Mouse (Mus musculus): Measurements from ENCODE around the gene Olfr1326-ps1. TPM values are rescaled to one million over a fixed set of nuclear protein-coding genes. Genes with fewer than 3 reads are reported as not detected.

The Olfr1326-ps1 gene
- not detected in 2 replicates for polyA plus RNA-seq (2015; fragmentation: Nextera tagmentation; extraction: Ambion mirVana)

DNA sequence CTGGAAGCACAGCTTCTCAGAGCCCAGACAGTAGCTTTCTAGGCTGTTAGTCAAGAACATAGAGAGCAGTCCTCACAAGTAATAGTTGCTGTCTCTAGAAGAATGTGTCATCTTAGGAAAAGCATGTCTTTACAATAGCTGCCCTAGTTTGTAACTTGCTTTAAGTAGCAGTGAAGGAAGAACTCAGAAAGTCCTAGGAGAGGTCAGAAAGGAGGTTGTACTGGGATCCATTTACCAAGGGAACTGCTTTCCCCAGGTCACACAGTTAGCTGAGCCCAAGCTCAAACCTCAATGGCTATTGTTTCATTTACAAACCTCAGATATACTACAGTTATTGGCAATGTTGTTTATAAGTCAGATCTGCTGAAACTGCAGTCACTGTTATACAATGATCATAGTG lies at the start of gene Olfr1326-ps1:
TSS of gene Olfr1326-ps1 (minus strand) at position 101 of the 400 bp plus-strand sequence.

DNA sequence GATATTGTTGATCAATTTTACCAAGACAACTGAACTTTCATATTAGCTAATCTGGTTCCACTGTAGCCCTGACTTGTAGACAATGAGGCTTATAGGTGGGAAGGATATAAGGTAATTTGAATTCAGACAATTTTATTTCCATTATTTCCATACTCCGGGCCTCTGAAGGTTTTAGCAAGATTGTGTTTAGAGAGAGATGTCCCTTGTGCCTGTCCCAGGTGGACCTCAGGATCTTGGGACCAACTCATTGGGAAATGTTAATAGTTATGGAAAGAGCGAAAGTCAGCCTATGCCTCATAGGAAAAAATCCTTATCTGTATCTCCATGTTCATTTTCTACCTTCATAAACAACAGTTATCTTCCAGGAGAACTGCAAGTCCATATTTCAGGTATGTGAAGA lies 17.7 kb upstream of the Olfr1326-ps1 start, which contains the start of gene Olfr1325:
TSS of gene Olfr1325 (plus strand) at position 301 of the 400 bp plus-strand sequence.

Other genes with a start within 250 kb of the Olfr1326-ps1 start
- gene Plxna3, start 245.8 kb downstream of the Olfr1326-ps1 start, polyA plus RNA-seq (2015; fragmentation: Nextera tagmentation; extraction: Ambion mirVana) = 1.9 and 2.5 TPM in 2 replicates
- gene Lage3, start 221.3 kb downstream of the Olfr1326-ps1 start, polyA plus RNA-seq (2015; fragmentation: Nextera tagmentation; extraction: Ambion mirVana) = 63.8 and 71.3 TPM in 2 replicates
- gene Ubl4a, start 201.7 kb downstream of the Olfr1326-ps1 start, polyA plus RNA-seq (2015; fragmentation: Nextera tagmentation; extraction: Ambion mirVana) = 53.7 and 55.0 TPM in 2 replicates
- gene Slc10a3, start 201.5 kb downstream of the Olfr1326-ps1 start, polyA plus RNA-seq (2015; fragmentation: Nextera tagmentation; extraction: Ambion mirVana) = 8.3 and 8.4 TPM in 2 replicates
- 23.3 and 28.6 TPM in 2 replicates for gene Fam3a, start 181.6 kb downstream of the Olfr1326-ps1 start, polyA plus RNA-seq (2015; fragmentation: Nextera tagmentation; extraction: Ambion mirVana)
- gene Ikbkg, start 181.6 kb downstream of the Olfr1326-ps1 start, polyA plus RNA-seq (2015; fragmentation: Nextera tagmentation; extraction: Ambion mirVana) = 14.9 and 15.4 TPM in 2 replicates
- 8.1 and 17.5 TPM in 2 replicates for gene G6pdx, start 145.7 kb downstream of the Olfr1326-ps1 start, polyA plus RNA-seq (2015; fragmentation: Nextera tagmentation; extraction: Ambion mirVana)
- gene Gm6880, start 93.5 kb downstream of the Olfr1326-ps1 start, polyA plus RNA-seq (2015; fragmentation: Nextera tagmentation; extraction: Ambion mirVana) = 0.33 TPM in 1 of 2 replicates, not detected in the other
- gene Olfr1325, start 17.8 kb upstream of the Olfr1326-ps1 start, polyA plus RNA-seq (2015; fragmentation: Nextera tagmentation; extraction: Ambion mirVana) = not detected in 2 replicates
- gene Gm5640, start 70.7 kb upstream of the Olfr1326-ps1 start, polyA plus RNA-seq (2015; fragmentation: Nextera tagmentation; extraction: Ambion mirVana) = not detected in 2 replicates
- gene Gm6890, start 166.0 kb upstream of the Olfr1326-ps1 start, polyA plus RNA-seq (2015; fragmentation: Nextera tagmentation; extraction: Ambion mirVana) = 0.34 and 0.45 TPM in 2 replicates